Mouse (Mus musculus) CD4-positive, CD25-positive, alpha-beta regulatory T cell, adult 9 weeks (primary cell): Measurements from ENCODE around the gene Soat1. TPM values are rescaled to one million over a fixed set of nuclear protein-coding genes. Genes with fewer than 3 reads are reported as not detected.

Experiments
- polyA plus RNA-seq: library from polyadenylated mRNA; unstranded; fragments of 100-300 nt; shearing (Covaris generic); gene quantifications from one replicate; pipeline ENCODE4 v1.2.1, GENCODE M21; 2017

Soat1 gene
- 44.0 TPM for polyA plus RNA-seq

DNA sequence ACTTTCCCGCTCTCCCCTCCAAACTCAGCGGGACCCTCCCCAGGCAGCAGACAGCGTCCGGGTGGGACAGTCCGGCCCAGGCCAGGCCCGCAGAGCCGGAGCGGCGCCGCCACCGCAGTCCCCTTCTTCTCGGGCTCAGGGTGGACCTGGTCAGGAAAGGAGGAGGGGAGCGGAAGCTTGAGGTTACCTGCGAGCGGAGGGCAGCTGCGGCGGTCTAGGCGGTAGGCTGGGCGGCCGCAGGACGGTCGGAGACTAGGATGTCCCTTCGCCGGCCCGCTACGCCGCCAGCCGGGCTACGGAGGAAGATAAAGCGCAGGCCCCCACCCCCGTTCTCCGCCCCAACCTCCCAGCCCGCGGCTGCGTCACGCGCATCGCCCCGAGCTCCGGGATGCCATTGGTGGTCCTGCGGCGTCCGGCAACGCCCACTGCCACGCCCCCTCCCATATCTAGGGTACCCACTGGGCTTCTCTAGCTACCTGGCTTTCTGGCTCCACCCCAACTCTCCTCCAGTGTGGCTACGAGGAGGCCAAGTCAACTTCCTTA is at the start of gene Soat1:
TSS of gene Soat1 (minus strand) at position 371 of the 543 bp plus-strand sequence.

GRCm38 (mm10) chr1:156523842-156524241 is 49.7 kb upstream of the Soat1 start, which contains the start of gene Gm10031:
Gm10031 (plus strand) TSS chr1:156524012.

DNA sequence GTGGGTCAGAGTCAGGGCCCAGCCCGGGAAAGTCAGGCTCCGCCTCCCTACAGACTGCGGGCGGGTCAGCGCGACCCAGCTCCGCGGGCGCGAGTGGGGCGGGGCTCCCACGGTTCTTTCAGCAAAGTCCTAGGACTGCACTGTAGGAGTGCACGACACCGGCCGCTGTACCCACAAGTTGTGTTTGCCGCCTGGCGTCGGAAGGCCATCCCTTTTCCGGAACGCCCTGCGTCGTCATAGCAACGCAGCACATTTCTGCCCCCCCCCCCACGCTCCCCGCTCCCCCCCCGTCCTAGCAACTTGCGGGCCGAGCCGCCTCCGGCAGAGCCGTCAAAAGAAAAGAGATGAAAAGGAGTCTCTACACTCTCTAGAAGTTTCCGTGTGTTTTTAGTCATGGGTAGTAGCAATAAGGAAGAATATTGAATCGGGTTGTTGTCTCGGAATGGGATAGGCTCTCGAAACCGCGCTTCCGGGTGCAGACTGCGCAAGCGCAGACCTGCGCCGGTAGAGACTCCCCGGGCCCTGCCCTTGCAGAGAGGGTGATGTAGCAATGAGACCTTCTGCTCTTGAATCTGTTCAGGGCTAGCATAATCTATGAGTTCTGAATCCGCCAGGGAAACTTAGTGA is 53.3 kb downstream of the Soat1 start, which contains the start of gene Axdnd1:
TSS of gene Axdnd1 (minus strand) at position 489 of the 627 bp plus-strand sequence.

Other genes with a start within 250 kb of the Soat1 start
- not detected for gene Tdrd5, start 170.7 kb downstream of the Soat1 start, polyA plus RNA-seq
- gene Nphs2, start 163.6 kb downstream of the Soat1 start, polyA plus RNA-seq = not detected
- 1,620 TPM for gene Gm2000, start 108.3 kb downstream of the Soat1 start, polyA plus RNA-seq
- gene Axdnd1, start 53.2 kb downstream of the Soat1 start, polyA plus RNA-seq = 0.82 TPM
- gene Gm10031, start 49.7 kb upstream of the Soat1 start, polyA plus RNA-seq = 1.2 TPM
- 2.8 TPM for gene Abl2, start 84.5 kb upstream of the Soat1 start, polyA plus RNA-seq
- gene Tor3a, start 200.0 kb upstream of the Soat1 start, polyA plus RNA-seq = 56.8 TPM
- gene Fam20b, start 244.8 kb upstream of the Soat1 start, polyA plus RNA-seq = 14.2 TPM